Mouse (Mus musculus) kidney, postnatal 0 days (tissue): ENCODE measurements around the gene Trnau1ap. TPM values are rescaled to one million over a fixed set of nuclear protein-coding genes. Genes with fewer than 3 reads are reported as not detected.

Source experiments
- ATAC-seq: fragments of 200-750 bp; cut with Nextera tagmentation; replicated peaks from 2 replicates; pipeline ENCODE4 v1.8.0; 2017; ENCODE audit warnings: low read depth, moderate number of reproducible peaks, moderate TSS enrichment, moderate library complexity; ENCODE audit not compliant: low FRiP score
- DNase-seq: peaks from one replicate; pipeline ENCODE4 v3.0.0-alpha.2; 2016; ENCODE audit warnings: low spot score
- H3K27ac ChIP-seq: fragments of 300-500 bp; sonication (generic); 2 replicates; pipeline ENCODE4 v1.5.1; 2014; ENCODE audit warnings: mild to moderate bottlenecking
- H3K27me3 ChIP-seq: fragments of 300-500 bp; sonication (generic); 2 replicates; pipeline ENCODE4 v1.6.1; 2014; ENCODE audit warnings: low read length, mixed read lengths; ENCODE audit not compliant: insufficient read depth
- H3K36me3 ChIP-seq: fragments of 300-500 bp; sonication (generic); 2 replicates; pipeline ENCODE4 v1.6.1; 2014; ENCODE audit warnings: low read length, mixed read lengths; ENCODE audit not compliant: insufficient read depth
- H3K4me1 ChIP-seq: fragments of 300-500 bp; sonication (generic); replicated peaks from 2 replicates; pipeline ENCODE4 v1.6.1; 2014; ENCODE audit warnings: antibody characterized with exemption, low read length, mixed read lengths; ENCODE audit not compliant: insufficient read depth
- H3K4me2 ChIP-seq: fragments of 300-500 bp; sonication (generic); 2 replicates; pipeline ENCODE4 v1.6.1; 2014; ENCODE audit warnings: mild to moderate bottlenecking, low read length, moderate library complexity, mixed read lengths
- H3K4me3 ChIP-seq: fragments of 300-500 bp; sonication (generic); replicated peaks from 2 replicates; pipeline ENCODE4 v1.5.1; 2014; ENCODE audit warnings: low read depth, low read length
- H3K9ac ChIP-seq: fragments of 300-500 bp; sonication (generic); 2 replicates; pipeline ENCODE4 v1.6.1; 2014; ENCODE audit warnings: low read depth, low read length
- H3K9me3 ChIP-seq: fragments of 300-500 bp; sonication (generic); replicated peaks from 2 replicates; pipeline ENCODE4 v1.6.1; 2016; ENCODE audit warnings: low read length, inconsistent platforms, mixed read lengths
- CTCF ChIP-seq: IDR thresholded peaks from 2 replicates; pipeline ENCODE4 v1.5.1; 2016; ENCODE audit warnings: antibody characterized with exemption, low read depth, mild to moderate bottlenecking, moderate library complexity
- whole genome bisulfite sequencing: fragments of 180-500 bp; shearing (Covaris S2); extraction: QIAGEN DNeasy Blood & Tissue Kit; methylation state at CpG from one replicate; pipeline ENCODE4 v1.1.7; 2014; 5-methylcytosine and 5-hydroxymethylcytosine counted together
- polyA plus RNA-seq: library from polyadenylated mRNA; unstranded; fragments of >200 nt; fragmentation: Nextera tagmentation; extraction: Ambion mirVana; gene quantifications from 2 replicates; pipeline ENCODE4 v1.2.1, GENCODE M21; 2015

Gene Trnau1ap
- polyA plus RNA-seq, 1 experiment from 2014 or later = 72.8 TPM

- Histone ChIP-seq H3K4me3 (no peak overlapping the region), H3K4me2 (no peak overlapping the region), H3K27ac (no peak overlapping the region), H3K9me3 (no peaks in the 10 kb centered on the region), H3K36me3 (no peaks in the 10 kb centered on the region; the same call in 1 of the 2 replicates), H3K9ac (no peak overlapping the region), H3K27me3 (no peaks in the 10 kb centered on the region), H3K4me1 (peaks cover 8% of the 10 kb centered on the region)
- no peak for DNase-seq
- no peak for TF ChIP-seq CTCF
- ATAC-seq = no peak
- WGBS = 80% methylated on average over 3 of the region's 3 CpGs
Measured at GRCm38 (mm10) chr4:132350854-132351253, 21.5 kb upstream of the Trnau1ap start.

DNA sequence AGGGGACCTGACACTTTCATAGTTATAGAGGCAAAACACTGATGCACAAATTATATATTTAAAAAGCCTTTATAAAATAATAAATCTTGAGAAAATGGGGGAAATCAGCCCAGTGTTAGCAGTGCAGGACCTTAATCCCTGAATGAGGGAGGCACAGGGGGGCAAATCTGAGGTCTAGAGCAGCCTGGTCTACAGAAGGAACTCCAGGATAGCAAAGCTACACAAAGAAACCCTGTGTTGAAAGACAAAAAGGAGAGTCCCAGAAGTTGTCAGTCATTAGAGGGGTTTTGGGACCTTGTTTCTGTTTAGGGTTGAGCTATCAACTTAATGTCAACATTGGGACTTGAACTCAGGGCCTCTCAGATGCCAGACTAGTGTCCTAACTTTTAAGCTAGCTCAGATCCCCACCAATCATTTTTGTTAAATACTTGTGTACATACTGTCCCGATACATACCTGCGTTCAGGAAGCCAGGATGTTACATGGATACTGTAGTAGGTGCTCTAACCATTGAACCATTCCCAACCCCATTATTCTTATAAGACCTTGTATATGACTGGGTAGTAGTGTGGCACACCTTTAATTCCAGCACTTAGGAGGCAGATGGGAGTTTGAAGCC, 20.9 kb upstream of the Trnau1ap start:
- 61% methylated on average over 2 of the region's 2 CpGs for WGBS
- no peaks in the 10 kb centered on the region for H3K9me3 ChIP-seq
- ATAC-seq = no peak
- H3K4me2 ChIP-seq = no peak overlapping the region
- no peak overlapping the region for H3K4me3 ChIP-seq
- H3K36me3 ChIP-seq = no peaks in the 10 kb centered on the region; the same call in 1 of the 2 replicates
- H3K27me3 ChIP-seq = no peaks in the 10 kb centered on the region
- peaks cover 9% of the 10 kb centered on the region for H3K4me1 ChIP-seq
- H3K9ac ChIP-seq = no peak overlapping the region
- TF ChIP-seq CTCF = no peak
- DNase-seq = no peak
- no peak overlapping the region for H3K27ac ChIP-seq

GRCm38 (mm10) chr4:132349495-132350122, 20.3 kb upstream of the Trnau1ap start:
- no peak overlapping the region for H3K4me3 ChIP-seq
- H3K27me3 ChIP-seq = no peaks in the 10 kb centered on the region
- peak; percentile 35; the same call in 1 of the 2 replicates for TF ChIP-seq CTCF
- no peaks in the 10 kb centered on the region for H3K9me3 ChIP-seq
- no peak overlapping the region for H3K9ac ChIP-seq
- DNase-seq = no peak
- 59% methylated on average over 3 of the region's 3 CpGs for WGBS
- peaks cover 9% of the 10 kb centered on the region for H3K4me1 ChIP-seq
- no peak overlapping the region for H3K27ac ChIP-seq
- H3K4me2 ChIP-seq = no peak overlapping the region
- no peak for ATAC-seq
- H3K36me3 ChIP-seq = no peaks in the 10 kb centered on the region; the same call in 1 of the 2 replicates

DNA sequence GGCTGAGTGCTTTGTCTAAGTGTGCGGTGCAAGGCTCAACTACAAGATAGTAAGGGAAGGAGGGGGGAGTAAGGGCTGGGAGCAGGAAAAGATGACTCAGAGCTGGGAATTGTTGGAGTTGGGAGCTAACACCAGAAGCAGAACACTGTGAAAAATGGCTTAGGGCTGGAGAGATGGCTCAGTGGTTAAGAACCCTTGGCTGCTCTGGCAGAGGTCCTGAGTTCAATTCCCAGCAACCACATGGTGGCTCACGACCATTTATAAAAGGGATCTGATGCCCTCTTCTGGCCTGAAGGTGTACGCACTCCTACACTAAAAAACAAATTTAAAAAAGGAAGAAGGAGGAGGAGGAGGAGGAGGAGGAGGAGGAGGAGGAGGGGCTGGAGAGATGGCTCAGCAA, 17.3 kb upstream of the Trnau1ap start:
- peaks cover 8% of the 10 kb centered on the region for H3K4me1 ChIP-seq
- no peaks in the 10 kb centered on the region; the same call in 1 of the 2 replicates for H3K36me3 ChIP-seq
- ATAC-seq (no peak), DNase-seq (no peak)
- no peaks in the 10 kb centered on the region for H3K9me3 ChIP-seq
- H3K4me2 ChIP-seq = no peak overlapping the region
- no peak overlapping the region for H3K9ac ChIP-seq
- H3K27ac ChIP-seq = no peak overlapping the region; the same call in 1 of the 2 replicates
- H3K27me3 ChIP-seq = no peaks in the 10 kb centered on the region
- peak; percentile 55 for TF ChIP-seq CTCF
- H3K4me3 ChIP-seq = no peak overlapping the region
- WGBS = 75% methylated on average over 2 of the region's 3 CpGs

DNA sequence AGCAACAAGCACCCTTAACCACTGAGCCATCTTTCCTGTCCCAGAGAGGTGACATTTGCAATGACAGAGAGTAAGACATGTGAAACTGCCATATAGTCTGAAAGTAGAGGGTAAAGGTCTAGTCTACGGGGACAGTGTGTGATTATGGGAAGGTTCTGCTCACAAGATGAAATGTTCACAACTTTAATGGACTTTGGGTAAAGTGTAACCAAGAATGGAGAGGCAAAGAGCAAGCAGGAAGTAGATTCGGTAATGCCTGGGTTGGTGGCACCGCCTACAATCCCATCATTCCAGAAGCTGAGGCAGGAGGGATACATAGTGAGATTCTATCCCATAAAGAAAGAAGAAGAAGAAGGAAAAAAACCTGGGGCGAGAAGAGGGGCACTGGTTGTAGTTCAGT, 16.9 kb upstream of the Trnau1ap start:
- TF ChIP-seq CTCF = no peak
- Histone ChIP-seq H3K36me3 (no peaks in the 10 kb centered on the region; the same call in 1 of the 2 replicates), H3K9me3 (no peaks in the 10 kb centered on the region), H3K4me3 (no peak overlapping the region), H3K4me2 (no peak overlapping the region), H3K27me3 (no peaks in the 10 kb centered on the region), H3K27ac (peak overlapping the region; percentile 70; the same call in 1 of the 2 replicates), H3K9ac (no peak overlapping the region), H3K4me1 (peaks cover 4% of the 10 kb centered on the region; the same call in 1 of the 2 replicates)
- ATAC-seq (no peak), DNase-seq (no peak)
- WGBS = 65% methylated on average over 4 of the region's 4 CpGs

DNA sequence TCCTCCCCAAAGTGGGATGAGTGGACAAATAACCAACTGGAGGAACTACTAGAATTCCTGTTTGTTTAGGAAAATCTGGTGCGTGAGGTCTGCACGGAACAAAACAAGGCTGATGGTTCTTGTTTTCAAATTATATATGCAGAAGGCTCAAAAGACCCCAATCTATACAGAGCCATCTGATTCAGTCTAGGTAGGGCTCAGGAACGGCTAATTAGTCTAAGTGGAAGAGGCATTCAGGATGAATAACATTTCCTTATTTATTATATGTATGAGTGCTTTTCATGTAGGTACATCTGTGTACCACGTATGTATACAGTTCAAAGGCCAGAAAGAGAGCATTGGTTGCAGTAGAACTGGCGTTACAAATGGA, 16.5 kb upstream of the Trnau1ap start:
- Histone ChIP-seq H3K27me3 (no peaks in the 10 kb centered on the region), H3K36me3 (no peaks in the 10 kb centered on the region; the same call in 1 of the 2 replicates), H3K4me2 (no peak overlapping the region), H3K4me3 (peak overlapping the region; percentile 76; the same call in 1 of the 2 replicates), H3K4me1 (peaks cover 4% of the 10 kb centered on the region; the same call in 1 of the 2 replicates), H3K9ac (no peak overlapping the region; the same call in 1 of the 2 replicates), H3K9me3 (no peaks in the 10 kb centered on the region), H3K27ac (peak overlapping the region; percentile 70; the same call in 1 of the 2 replicates)
- no peak for TF ChIP-seq CTCF
- 43% methylated on average over 5 of the region's 5 CpGs for WGBS
- DNase-seq = no peak
- ATAC-seq = no peak
